36 mouse cellular contexts compared by ENCODE assay signal in genomic region chr2:181084997-181085396, GRCm38 (mm10). TPM values are rescaled to one million over a fixed set of nuclear protein-coding genes. Genes with fewer than 3 reads are reported as not detected.
DNase-seq lines count a peak whose midpoint lies in the region; ATAC-seq and TF ChIP-seq lines count a peak whose summit lies in the region.
"Had no signal": no experiment of that assay in that cellular context is flagged by ENCODE, and none has a peak within 500 bp of the region (broad histone marks: within the 10 kb centered on the region; RNA-seq: fewer than 3 reads in every experiment).

No protein-coding gene starts in this region.

- no peaks in the 10 kb centered on the region for H3K9me3 ChIP-seq in intestine, postnatal 0 days (ENCODE audit: control insufficient read depth)
- H3K9me3 ChIP-seq in intestine, embryonic 15.5 days, result no peaks in the 10 kb centered on the region
- no peaks in the 10 kb centered on the region for H3K9me3 ChIP-seq in midbrain, postnatal 0 days (ENCODE audit: low read length)
- no peaks in the 10 kb centered on the region for H3K9me3 ChIP-seq in midbrain, embryonic 11.5 days (ENCODE audit: control insufficient read depth, low read length)
- H3K9me3 ChIP-seq: G1E; limb, embryonic 12.5 days; midbrain, embryonic 10.5 days; neural tube, embryonic 12.5 days; stomach, embryonic 15.5 days had no signal

- 65% methylated on average over 8 of the region's 8 CpGs for WGBS in cerebellum, adult 2 months
- WGBS in intestine, postnatal 0 days, result 55% methylated on average over 8 of the region's 8 CpGs
- 57% methylated on average over 8 of the region's 8 CpGs for WGBS in intestine, embryonic 15.5 days
- WGBS in midbrain, postnatal 0 days, result 64% methylated on average over 8 of the region's 8 CpGs
- WGBS in midbrain, embryonic 11.5 days, result 69% methylated on average over 8 of the region's 8 CpGs

- no peaks in the 10 kb centered on the region for H3K27me3 ChIP-seq in cerebellum, adult 2 months (ENCODE audit: control insufficient read depth, insufficient read depth, low read length)
- H3K27me3 ChIP-seq in intestine, postnatal 0 days (replicated peaks; ENCODE audit: control insufficient read depth, insufficient read depth, low read length), result no peaks in the 10 kb centered on the region
- no peaks in the 10 kb centered on the region; the same call in 1 of the 2 replicates for H3K27me3 ChIP-seq in intestine, embryonic 15.5 days (replicated peaks)
- no peaks in the 10 kb centered on the region for H3K27me3 ChIP-seq in midbrain, postnatal 0 days (ENCODE audit: insufficient read depth, low read length)
- no peaks in the 10 kb centered on the region for H3K27me3 ChIP-seq in midbrain, embryonic 11.5 days (ENCODE audit: control insufficient read depth, insufficient read depth, low read length)
- H3K27me3 ChIP-seq: limb, embryonic 12.5 days; neural tube, embryonic 12.5 days; stomach, embryonic 15.5 days had no signal

- no peak for TF ChIP-seq POLR2A in cerebellum, adult 2 months (IDR thresholded peaks at IDR 0.05; ENCODE audit: borderline replicate concordance, insufficient read depth, low read length)

- no peak overlapping the region for H3K9ac ChIP-seq in intestine, postnatal 0 days (ENCODE audit: low read depth, low read length)
- no peak overlapping the region for H3K9ac ChIP-seq in intestine, embryonic 15.5 days
- H3K9ac ChIP-seq in midbrain, postnatal 0 days (replicated peaks; ENCODE audit: low read length, poor library complexity, severe bottlenecking), result no peak overlapping the region
- no peak overlapping the region for H3K9ac ChIP-seq in midbrain, embryonic 11.5 days (ENCODE audit: low read length)
- H3K9ac ChIP-seq: limb, embryonic 12.5 days; neural tube, embryonic 12.5 days; stomach, embryonic 15.5 days had no signal

- H3K4me1 ChIP-seq in cerebellum, adult 2 months (ENCODE audit: control insufficient read depth, insufficient read depth, low read length), result no peaks in the 10 kb centered on the region
- H3K4me1 ChIP-seq in intestine, postnatal 0 days (replicated peaks; ENCODE audit: control insufficient read depth, insufficient read depth, low read length), result no peaks in the 10 kb centered on the region
- H3K4me1 ChIP-seq in intestine, embryonic 15.5 days (replicated peaks), result peaks cover 8% of the 10 kb centered on the region; the same call in 1 of the 2 replicates
- no peaks in the 10 kb centered on the region for H3K4me1 ChIP-seq in midbrain, postnatal 0 days (ENCODE audit: insufficient read depth, low read length)
- no peaks in the 10 kb centered on the region for H3K4me1 ChIP-seq in midbrain, embryonic 11.5 days (ENCODE audit: control insufficient read depth, insufficient read depth, low read length)
- H3K4me1 ChIP-seq: limb, embryonic 12.5 days; neural tube, embryonic 12.5 days had no signal

- TF ChIP-seq CTCF in cerebellum, adult 2 months (IDR thresholded peaks at IDR 0.05; ENCODE audit: borderline replicate concordance, insufficient read depth, low read depth, low read length), result peak; percentile 28; the same call in 1 of the 2 replicates
- peak; percentile 56 for TF ChIP-seq CTCF in intestine, postnatal 0 days (IDR thresholded peaks at IDR 0.05; ENCODE audit: low read depth)
- TF ChIP-seq CTCF in midbrain, postnatal 0 days (IDR thresholded peaks at IDR 0.05), result peak; percentile 58

- DNase-seq in cerebellum, adult 2 months, result peak in 1 of 2 experiments; percentile 8
- DNase-seq in cerebellum, adult 11 months, result no peak
- DNase-seq in midbrain, postnatal 0 days (ENCODE audit: low spot score), result no peak
- no peak for DNase-seq in midbrain, embryonic 11.5 days (ENCODE audit: low spot score, missing footprints)
- no peak for DNase-seq in ovary, postnatal 14 days (ENCODE audit: low spot score)
- DNase-seq: adrenal gland, postnatal 25 days; cerebellum, adult 9-10 months; cerebellum, postnatal 36 days; gastrocnemius, postnatal 25 days; heart, adult 11 months; heart, postnatal 4 days; kidney, postnatal 14 days; lung, adult 2 months; lung, postnatal 14 days; right cerebral cortex, postnatal 14 days; thymus, postnatal 14 days had no signal

- H3K4me3 ChIP-seq in cerebellum, adult 2 months (replicated peaks; ENCODE audit: insufficient read depth, low read depth, low read length), result no peak overlapping the region
- no peak overlapping the region for H3K4me3 ChIP-seq in intestine, postnatal 0 days (ENCODE audit: low read depth, low read length)
- H3K4me3 ChIP-seq in intestine, embryonic 15.5 days (replicated peaks), result no peak overlapping the region
- no peak overlapping the region for H3K4me3 ChIP-seq in midbrain, postnatal 0 days (ENCODE audit: low read depth, low read length)
- no peak overlapping the region for H3K4me3 ChIP-seq in midbrain, embryonic 11.5 days (ENCODE audit: low read depth, low read length)
- H3K4me3 ChIP-seq: left cerebral cortex, adult 2 months; limb, embryonic 12.5 days; midbrain, embryonic 10.5 days; myocyte; neural tube, embryonic 12.5 days; stomach, embryonic 15.5 days had no signal

- no peak overlapping the region for H3K27ac ChIP-seq in cerebellum, adult 2 months (ENCODE audit: insufficient read depth, low read length)
- H3K27ac ChIP-seq in intestine, postnatal 0 days (ENCODE audit: low read depth, low read length), result no peak overlapping the region
- H3K27ac ChIP-seq in intestine, embryonic 15.5 days, result no peak overlapping the region
- no peak overlapping the region for H3K27ac ChIP-seq in midbrain, postnatal 0 days (ENCODE audit: low read depth, low read length)
- no peak overlapping the region for H3K27ac ChIP-seq in midbrain, embryonic 11.5 days (ENCODE audit: low read depth, low read length)
- H3K27ac ChIP-seq: left cerebral cortex, adult 2 months; limb, embryonic 12.5 days; neural tube, embryonic 12.5 days; stomach, embryonic 15.5 days had no signal

- no peak overlapping the region for H3K4me2 ChIP-seq in intestine, postnatal 0 days (replicated peaks; ENCODE audit: low read depth)
- no peak overlapping the region for H3K4me2 ChIP-seq in intestine, embryonic 15.5 days (replicated peaks)
- H3K4me2 ChIP-seq in midbrain, postnatal 0 days (ENCODE audit: low read depth, low read length, poor library complexity, severe bottlenecking), result no peak overlapping the region
- H3K4me2 ChIP-seq in midbrain, embryonic 11.5 days, result no peak overlapping the region
- H3K4me2 ChIP-seq: heart, embryonic 11.5 days; limb, embryonic 12.5 days; liver, embryonic 11.5 days; neural tube, embryonic 12.5 days; stomach, embryonic 15.5 days had no signal

- no peaks in the 10 kb centered on the region for H3K36me3 ChIP-seq in intestine, postnatal 0 days (ENCODE audit: control insufficient read depth, insufficient read depth)
- H3K36me3 ChIP-seq in intestine, embryonic 15.5 days, result no peaks in the 10 kb centered on the region
- H3K36me3 ChIP-seq in midbrain, postnatal 0 days (ENCODE audit: insufficient read depth, low read length), result peaks cover 53% of the 10 kb centered on the region
- no peaks in the 10 kb centered on the region for H3K36me3 ChIP-seq in midbrain, embryonic 11.5 days (ENCODE audit: control insufficient read depth, insufficient read depth, low read length)
- H3K36me3 ChIP-seq: G1E; limb, embryonic 12.5 days; midbrain, embryonic 10.5 days; stomach, embryonic 15.5 days had no signal

- no peak for ATAC-seq in intestine, postnatal 0 days
- ATAC-seq in intestine, embryonic 15.5 days, result no peak
- ATAC-seq in midbrain, postnatal 0 days (ENCODE audit: low FRiP score), result no peak
- ATAC-seq in midbrain, embryonic 11.5 days (ENCODE audit: low FRiP score), result no peak; the same call in 1 of the 2 replicates
- ATAC-seq: forebrain, embryonic 14.5 days; hindbrain, embryonic 16.5 days; intestine, embryonic 16.5 days; midbrain, embryonic 16.5 days; Patski had no signal

RNA-seq across cellular contexts. Expression of gene Chrna4, which starts 41.7 kb away (rescaled TPM):
- polyA plus RNA-seq in cerebellum, adult 2 months (2012; rRNA removed), result 10.1 and 14.4 TPM in 2 replicates
- 0.30 and 0.33 TPM in 2 replicates for polyA plus RNA-seq in intestine, postnatal 0 days (2015; fragmentation: Nextera tagmentation; extraction: Ambion mirVana)
- polyA plus RNA-seq in intestine, embryonic 15.5 days (2015; fragmentation: Nextera tagmentation; extraction: Ambion mirVana), result 1.1 and 1.2 TPM in 2 replicates
- 53.9 and 58.7 TPM in 2 replicates for total RNA-seq in midbrain, postnatal 0 days (2014; rRNA removed)
- polyA plus RNA-seq in midbrain, postnatal 0 days (2015; fragmentation: Nextera tagmentation; extraction: Ambion mirVana), result 43.6 and 47.8 TPM in 2 replicates
- polyA plus RNA-seq in midbrain, embryonic 11.5 days (2014; fragmentation: Nextera tagmentation; extraction: Ambion mirVana), result 41.2 and 44.2 TPM in 2 replicates
- total RNA-seq: CH12.LX; megakaryocyte progenitor cell, adult 5-6 weeks had no signal
- polyA plus RNA-seq: C2C12; G1E; lung, adult 2 months; myocyte had no signal

RNA-seq across cellular contexts. Expression of gene Kcnq2, which starts 50.1 kb away (rescaled TPM):
- 115 and 125 TPM in 2 replicates for polyA plus RNA-seq in cerebellum, adult 2 months (2012; rRNA removed)
- polyA plus RNA-seq in intestine, postnatal 0 days (2015; fragmentation: Nextera tagmentation; extraction: Ambion mirVana), result 0.51 and 0.72 TPM in 2 replicates
- 1.3 and 1.5 TPM in 2 replicates for polyA plus RNA-seq in intestine, embryonic 15.5 days (2015; fragmentation: Nextera tagmentation; extraction: Ambion mirVana)
- total RNA-seq in midbrain, postnatal 0 days (2014; rRNA removed), result 134 and 162 TPM in 2 replicates
- polyA plus RNA-seq in midbrain, postnatal 0 days (2015; fragmentation: Nextera tagmentation; extraction: Ambion mirVana), result 33.8 and 40.6 TPM in 2 replicates
- polyA plus RNA-seq in midbrain, embryonic 11.5 days (2014; fragmentation: Nextera tagmentation; extraction: Ambion mirVana), result 8.7 and 8.8 TPM in 2 replicates
- total RNA-seq: gastrocnemius, postnatal 25 days; megakaryocyte progenitor cell, adult 5-6 weeks had no signal
- polyA plus RNA-seq: C2C12; G1E; kidney, embryonic 14.5 days; myocyte had no signal
